Mouse (Mus musculus): Measurements from ENCODE around the gene Scube1. TPM values are rescaled to one million over a fixed set of nuclear protein-coding genes. Genes with fewer than 3 reads are reported as not detected.

Gene Scube1
- polyA plus RNA-seq, 1 experiment from 2014 or later, result 4.9 TPM

DNA sequence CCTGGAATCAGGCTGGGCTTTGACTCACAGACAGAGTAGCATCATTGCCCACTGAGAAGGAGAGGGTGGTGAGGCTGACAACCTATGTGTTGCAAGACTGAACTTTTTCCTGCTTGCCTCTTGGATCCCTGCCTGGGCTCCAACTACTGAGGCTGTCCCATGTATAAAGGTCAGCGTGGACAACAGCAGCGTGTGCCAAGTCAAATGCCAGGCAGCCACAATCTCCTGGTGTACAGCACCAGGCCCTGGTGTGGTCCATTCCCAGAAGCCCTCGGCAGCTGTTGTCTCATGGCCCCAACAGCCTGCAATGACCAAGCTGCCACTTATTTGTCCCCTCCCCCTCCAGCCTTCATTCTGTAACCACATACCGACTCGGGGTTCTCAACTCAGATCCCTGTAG lies 153.2 kb downstream of the Scube1 start:
- no peaks in the 10 kb centered on the region for H3K4me1 ChIP-seq (replicated peaks; ENCODE audit: control insufficient read depth, insufficient read depth, low read length)
- H3K4me2 ChIP-seq (ENCODE audit: low read depth, low read length), result no peak overlapping the region
- no peaks in the 10 kb centered on the region for H3K9me3 ChIP-seq (ENCODE audit: control insufficient read depth, low read length)
- H3K27ac ChIP-seq (ENCODE audit: low read length), result no peak overlapping the region
- no peak overlapping the region for H3K9ac ChIP-seq (ENCODE audit: low read length)
- ATAC-seq (ENCODE audit: low read depth), result no peak
- WGBS, result 73% methylated on average over 5 of the region's 5 CpGs
- H3K4me3 ChIP-seq (ENCODE audit: low read length), result no peak overlapping the region
- H3K27me3 ChIP-seq (ENCODE audit: control insufficient read depth, insufficient read depth, low read depth, low read length), result no peaks in the 10 kb centered on the region
- H3K36me3 ChIP-seq (ENCODE audit: control insufficient read depth, insufficient read depth, low read length), result peaks cover 21% of the 10 kb centered on the region

DNA sequence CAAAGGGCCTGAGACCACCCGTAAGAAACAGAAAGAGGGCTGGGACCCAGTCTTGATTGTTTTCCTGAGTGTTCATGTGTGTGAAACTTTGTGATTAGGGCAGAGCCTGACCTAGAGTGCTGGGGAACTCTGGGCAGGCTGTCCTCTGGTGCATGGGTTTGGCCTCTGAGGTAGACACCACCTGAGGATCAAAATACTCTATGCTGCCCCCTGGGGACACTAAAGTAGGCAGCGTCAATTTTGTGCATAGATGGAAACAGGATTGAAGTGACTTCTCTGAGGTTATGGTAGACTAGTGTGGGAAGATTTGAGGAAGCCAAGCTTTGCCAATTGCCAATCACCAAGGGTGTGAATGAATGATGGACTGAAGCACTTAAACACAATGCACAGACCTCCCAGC lies 154.2 kb downstream of the Scube1 start:
- H3K36me3 ChIP-seq (ENCODE audit: control insufficient read depth, insufficient read depth, low read length), result peaks cover 14% of the 10 kb centered on the region
- H3K4me3 ChIP-seq (ENCODE audit: low read length), result no peak overlapping the region
- no peaks in the 10 kb centered on the region for H3K4me1 ChIP-seq (replicated peaks; ENCODE audit: control insufficient read depth, insufficient read depth, low read length)
- H3K27me3 ChIP-seq (ENCODE audit: control insufficient read depth, insufficient read depth, low read depth, low read length), result no peaks in the 10 kb centered on the region
- no peak overlapping the region for H3K9ac ChIP-seq (ENCODE audit: low read length)
- no peak overlapping the region for H3K27ac ChIP-seq (ENCODE audit: low read length)
- no peaks in the 10 kb centered on the region for H3K9me3 ChIP-seq (ENCODE audit: control insufficient read depth, low read length)
- ATAC-seq (ENCODE audit: low read depth), result no peak
- no peak overlapping the region for H3K4me2 ChIP-seq (ENCODE audit: low read depth, low read length)
- WGBS, result 62% methylated on average over 2 of the region's 2 CpGs

DNA sequence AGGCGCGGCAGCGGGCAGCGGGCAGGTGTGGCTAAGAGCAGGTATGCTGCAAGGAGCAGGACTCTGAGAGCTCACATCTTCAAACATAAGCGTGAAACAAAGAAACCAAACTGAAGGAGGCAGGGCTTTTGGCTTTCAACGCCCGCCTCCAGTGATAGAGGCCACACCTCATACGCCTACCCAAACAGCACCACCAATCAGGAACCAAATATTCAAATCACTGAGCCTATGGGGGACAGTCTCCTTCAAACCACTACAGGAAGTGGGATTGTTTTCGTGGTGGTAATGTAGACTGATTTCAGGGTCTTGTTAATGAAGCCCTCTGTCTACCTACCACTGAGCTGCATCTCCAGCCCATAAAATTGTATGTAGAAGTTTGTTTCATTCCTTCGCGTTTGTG lies 155.1 kb downstream of the Scube1 start:
- ATAC-seq (ENCODE audit: low read depth), result no peak
- Histone ChIP-seq H3K9ac (ENCODE audit: low read length) (no peak overlapping the region), H3K4me3 (ENCODE audit: low read length) (no peak overlapping the region), H3K4me2 (ENCODE audit: low read depth, low read length) (no peak overlapping the region), H3K4me1 (replicated peaks; ENCODE audit: control insufficient read depth, insufficient read depth, low read length) (no peaks in the 10 kb centered on the region), H3K9me3 (ENCODE audit: control insufficient read depth, low read length) (no peaks in the 10 kb centered on the region), H3K27me3 (ENCODE audit: control insufficient read depth, insufficient read depth, low read depth, low read length) (no peaks in the 10 kb centered on the region), H3K27ac (ENCODE audit: low read length) (no peak overlapping the region), H3K36me3 (ENCODE audit: control insufficient read depth, insufficient read depth, low read length) (peaks cover 8% of the 10 kb centered on the region)
- WGBS, result 44% methylated on average over 11 of the region's 11 CpGs

DNA sequence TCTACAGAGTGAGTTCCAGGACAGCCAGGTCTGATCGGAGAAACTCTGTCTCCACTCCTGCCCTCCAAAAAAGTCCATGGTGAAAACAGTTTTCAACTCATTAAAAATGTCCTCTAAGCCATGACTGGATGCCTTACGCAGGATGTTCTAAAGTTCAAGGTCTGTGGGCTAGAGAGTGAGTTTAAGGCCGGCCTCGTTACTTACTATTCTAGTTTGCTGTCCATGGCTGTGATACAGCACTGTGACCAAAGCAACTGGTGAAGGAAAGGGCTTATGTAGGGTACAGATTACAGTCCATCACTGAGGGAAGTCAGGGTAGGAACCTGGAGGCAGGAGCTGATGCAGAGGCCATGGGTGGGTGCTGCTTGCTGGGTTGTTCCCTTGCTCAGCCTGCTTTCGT lies 156.3 kb downstream of the Scube1 start:
- Histone ChIP-seq H3K9me3 (ENCODE audit: control insufficient read depth, low read length) (no peaks in the 10 kb centered on the region), H3K27me3 (ENCODE audit: control insufficient read depth, insufficient read depth, low read depth, low read length) (no peaks in the 10 kb centered on the region), H3K4me2 (ENCODE audit: low read depth, low read length) (no peak overlapping the region), H3K36me3 (ENCODE audit: control insufficient read depth, insufficient read depth, low read length) (no peaks in the 10 kb centered on the region), H3K4me3 (ENCODE audit: low read length) (no peak overlapping the region), H3K9ac (ENCODE audit: low read length) (no peak overlapping the region), H3K4me1 (replicated peaks; ENCODE audit: control insufficient read depth, insufficient read depth, low read length) (peaks cover 4% of the 10 kb centered on the region), H3K27ac (ENCODE audit: low read length) (no peak overlapping the region)
- no peak for ATAC-seq (ENCODE audit: low read depth)
- 97% methylated on average over 5 of the region's 5 CpGs for WGBS

DNA sequence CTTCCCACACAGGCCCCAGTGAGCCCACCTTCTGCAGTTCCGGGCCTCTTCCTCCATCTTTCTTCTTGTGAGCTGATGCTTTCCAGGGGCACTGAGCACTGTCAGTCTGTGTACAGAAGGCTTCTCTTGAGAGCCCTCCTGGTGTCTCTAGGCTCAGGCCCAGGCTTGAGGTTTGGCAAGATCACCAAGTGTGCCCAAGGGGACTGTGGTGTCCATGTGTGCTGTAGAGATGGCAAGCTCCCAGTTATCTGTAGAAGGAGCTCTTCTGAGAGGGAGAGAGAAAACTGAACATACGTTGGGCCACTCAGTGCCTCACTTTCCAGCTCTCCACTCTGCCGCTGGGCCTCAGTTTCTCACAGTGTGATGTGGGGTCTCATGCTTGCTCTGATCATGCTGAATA lies 157.1 kb downstream of the Scube1 start:
- H3K9ac ChIP-seq (ENCODE audit: low read length), result no peak overlapping the region
- no peaks in the 10 kb centered on the region for H3K9me3 ChIP-seq (ENCODE audit: control insufficient read depth, low read length)
- ATAC-seq (ENCODE audit: low read depth), result no peak
- peaks cover 11% of the 10 kb centered on the region for H3K4me1 ChIP-seq (replicated peaks; ENCODE audit: control insufficient read depth, insufficient read depth, low read length)
- H3K36me3 ChIP-seq (ENCODE audit: control insufficient read depth, insufficient read depth, low read length), result no peaks in the 10 kb centered on the region
- 85% methylated on average over 3 of the region's 3 CpGs for WGBS
- H3K27ac ChIP-seq (ENCODE audit: low read length), result no peak overlapping the region
- H3K27me3 ChIP-seq (ENCODE audit: control insufficient read depth, insufficient read depth, low read depth, low read length), result no peaks in the 10 kb centered on the region
- H3K4me2 ChIP-seq (ENCODE audit: low read depth, low read length), result no peak overlapping the region
- H3K4me3 ChIP-seq (ENCODE audit: low read length), result no peak overlapping the region

DNA sequence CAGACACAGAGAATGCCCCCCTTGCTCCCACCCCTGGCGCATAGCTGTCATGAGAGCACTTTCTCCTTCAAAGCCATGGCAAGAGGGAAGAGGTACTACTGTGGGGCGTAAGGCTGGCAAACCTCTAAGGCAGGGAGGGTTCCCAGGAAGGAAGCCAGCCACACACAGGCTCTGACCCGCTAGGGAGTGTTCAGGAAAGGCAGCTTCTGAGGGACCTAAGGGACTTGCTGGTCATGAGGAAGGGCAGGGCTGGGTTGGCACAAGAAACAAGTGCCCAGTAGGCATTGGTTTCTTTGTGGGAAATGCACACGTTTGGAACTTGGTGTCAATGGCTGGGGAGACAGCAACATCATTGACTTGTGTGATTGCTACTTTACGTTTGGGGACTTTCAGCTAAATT lies 158.8 kb downstream of the Scube1 start:
- Histone ChIP-seq H3K9ac (ENCODE audit: low read length) (no peak overlapping the region), H3K27me3 (ENCODE audit: control insufficient read depth, insufficient read depth, low read depth, low read length) (no peaks in the 10 kb centered on the region), H3K4me2 (ENCODE audit: low read depth, low read length) (no peak overlapping the region), H3K27ac (ENCODE audit: low read length) (no peak overlapping the region), H3K4me3 (ENCODE audit: low read length) (no peak overlapping the region), H3K9me3 (ENCODE audit: control insufficient read depth, low read length) (no peaks in the 10 kb centered on the region), H3K4me1 (replicated peaks; ENCODE audit: control insufficient read depth, insufficient read depth, low read length) (peaks cover 14% of the 10 kb centered on the region), H3K36me3 (ENCODE audit: control insufficient read depth, insufficient read depth, low read length) (no peaks in the 10 kb centered on the region)
- no peak for ATAC-seq (ENCODE audit: low read depth)
- 75% methylated on average over 5 of the region's 5 CpGs for WGBS

DNA sequence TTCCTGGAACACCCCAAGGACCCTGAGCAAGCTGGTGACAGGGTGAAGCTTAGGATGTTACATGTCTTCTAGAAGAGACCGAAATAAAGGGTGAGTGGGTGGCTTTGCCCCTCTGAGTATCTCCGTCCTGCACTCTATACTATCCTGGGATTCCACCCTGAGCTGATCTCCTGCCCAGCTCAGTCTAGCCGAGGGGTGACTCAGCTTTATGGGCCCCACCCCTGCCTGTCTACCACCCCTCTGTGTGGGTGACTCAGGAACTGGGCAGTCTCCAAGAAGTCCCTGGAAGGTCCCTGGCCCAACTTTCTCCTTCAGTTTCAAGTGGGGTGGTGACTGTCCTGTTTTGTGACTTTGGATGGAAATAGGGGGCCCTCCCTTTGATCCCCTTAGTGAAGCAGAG lies 159.4 kb downstream of the Scube1 start:
- Histone ChIP-seq H3K9me3 (ENCODE audit: control insufficient read depth, low read length) (no peaks in the 10 kb centered on the region), H3K27ac (ENCODE audit: low read length) (no peak overlapping the region), H3K4me1 (replicated peaks; ENCODE audit: control insufficient read depth, insufficient read depth, low read length) (peaks cover 14% of the 10 kb centered on the region), H3K4me3 (ENCODE audit: low read length) (no peak overlapping the region), H3K9ac (ENCODE audit: low read length) (no peak overlapping the region), H3K36me3 (ENCODE audit: control insufficient read depth, insufficient read depth, low read length) (no peaks in the 10 kb centered on the region), H3K4me2 (ENCODE audit: low read depth, low read length) (no peak overlapping the region), H3K27me3 (ENCODE audit: control insufficient read depth, insufficient read depth, low read depth, low read length) (no peaks in the 10 kb centered on the region)
- WGBS, result 81% methylated on average over 3 of the region's 3 CpGs
- ATAC-seq (ENCODE audit: low read depth), result no peak

DNA sequence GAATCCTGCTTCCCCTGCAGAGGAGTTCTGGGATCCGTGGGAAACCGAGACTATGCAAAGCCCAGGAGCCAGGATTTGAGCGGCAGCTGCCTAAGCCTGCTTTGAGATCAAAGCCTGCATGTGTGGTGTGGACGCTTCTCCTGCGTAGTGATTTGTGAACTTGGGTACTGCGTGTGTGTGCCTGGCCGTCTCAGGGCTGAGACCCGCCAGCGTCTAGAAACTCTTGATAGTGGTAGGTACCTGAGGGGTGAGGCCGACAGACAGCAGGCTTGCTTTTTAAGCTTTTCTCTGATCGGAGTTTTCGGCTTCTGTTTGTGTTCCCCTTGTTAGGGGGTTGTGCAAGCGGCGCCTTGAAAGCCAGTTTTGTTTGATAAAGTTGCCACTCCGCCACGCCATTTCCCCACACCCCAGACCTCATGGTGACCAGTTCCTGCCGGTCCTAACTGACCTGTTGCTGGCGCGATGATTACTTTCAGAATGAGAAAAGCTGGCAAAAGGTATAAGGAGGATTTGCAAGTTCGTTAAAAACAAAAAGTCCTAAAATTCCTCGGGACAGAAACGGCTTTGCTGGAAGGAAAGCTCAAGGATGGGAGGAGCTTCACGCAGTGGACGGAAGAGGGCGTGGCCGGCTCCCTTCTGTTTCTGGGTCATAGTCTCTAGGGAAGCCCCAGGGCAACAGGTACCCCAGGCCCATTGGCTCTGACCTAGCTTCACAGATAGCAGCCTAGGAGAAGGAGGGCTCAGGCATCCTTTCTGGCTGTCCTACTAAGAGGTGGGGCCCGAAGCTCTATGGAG lies 160.8 kb downstream of the Scube1 start:
- peak; percentile 49 for ATAC-seq (ENCODE audit: low read depth)
- peak overlapping the region; percentile 80 for H3K9ac ChIP-seq (ENCODE audit: low read length)

DNA sequence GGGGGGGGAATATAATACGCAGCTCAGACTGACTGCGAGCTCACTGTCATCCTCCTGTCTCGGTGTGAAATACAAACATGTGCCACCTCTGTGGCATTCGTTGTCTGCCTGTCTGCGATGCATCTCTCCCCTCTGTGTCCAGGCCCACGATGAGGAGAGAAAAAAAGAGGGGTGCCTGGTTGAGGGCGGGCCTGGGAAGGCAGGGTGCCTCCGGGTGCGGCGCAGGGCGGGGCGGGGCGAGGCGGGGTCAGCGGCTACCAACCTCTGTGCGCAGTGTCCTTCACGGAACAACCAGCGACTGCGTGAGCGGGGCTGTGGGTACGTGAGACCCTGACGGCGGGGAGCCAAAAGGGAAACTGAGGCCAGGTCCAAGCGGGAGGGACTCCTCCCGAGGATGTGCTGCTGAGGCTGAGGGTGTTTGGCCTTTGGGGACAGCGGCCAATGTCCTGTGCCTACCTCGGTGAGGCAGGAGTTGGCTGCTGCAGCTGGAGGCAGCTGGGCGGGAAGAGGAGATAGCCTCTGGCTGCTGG lies 161.4 kb downstream of the Scube1 start, which contains the start of the genes Tspo and Mcat:
Gene Tspo, plus strand, starts transcription at position 266 of the 530 bp plus-strand sequence.
Gene Mcat, minus strand, starts transcription at position 461 of the 530 bp plus-strand sequence.
- H3K4me1 ChIP-seq (replicated peaks; ENCODE audit: control insufficient read depth, insufficient read depth, low read length), result peaks cover 14% of the 10 kb centered on the region
- peak; percentile 80 for ATAC-seq (ENCODE audit: low read depth)
- under 1% methylated on average over 27 of the region's 28 CpGs for WGBS
- H3K4me3 ChIP-seq (ENCODE audit: low read length), result peak within 1 kb of the TSS; percentile 68
- no peaks in the 10 kb centered on the region for H3K36me3 ChIP-seq (ENCODE audit: control insufficient read depth, insufficient read depth, low read length)
- no peaks in the 10 kb centered on the region for H3K9me3 ChIP-seq (ENCODE audit: control insufficient read depth, low read length)
- H3K4me2 ChIP-seq (ENCODE audit: low read depth, low read length), result peak within 1 kb of the TSS; percentile 89
- peak within 1 kb of the TSS; percentile 72 for H3K27ac ChIP-seq (ENCODE audit: low read length)
- no peaks in the 10 kb centered on the region for H3K27me3 ChIP-seq (ENCODE audit: control insufficient read depth, insufficient read depth, low read depth, low read length)
- H3K9ac ChIP-seq (ENCODE audit: low read length), result peak within 1 kb of the TSS; percentile 80

More for the DNA sequence above, 160.8 kb downstream of the Scube1 start:
- 2% methylated on average over 27 of the region's 27 CpGs for WGBS
- Histone ChIP-seq H3K9me3 (ENCODE audit: control insufficient read depth, low read length) (no peaks in the 10 kb centered on the region), H3K4me1 (replicated peaks; ENCODE audit: control insufficient read depth, insufficient read depth, low read length) (peaks cover 14% of the 10 kb centered on the region), H3K36me3 (ENCODE audit: control insufficient read depth, insufficient read depth, low read length) (no peaks in the 10 kb centered on the region), H3K4me3 (ENCODE audit: low read length) (peak overlapping the region; percentile 68), H3K27ac (ENCODE audit: low read length) (peak overlapping the region; percentile 72), H3K4me2 (ENCODE audit: low read depth, low read length) (peak overlapping the region; percentile 89), H3K27me3 (ENCODE audit: control insufficient read depth, insufficient read depth, low read depth, low read length) (no peaks in the 10 kb centered on the region)
